Mouse (Mus musculus): ENCODE data around the gene Spg11.

GRCm38 (mm10) chr2:122132618-122133017, 14.4 kb upstream of the Spg11 start:
- TF ChIP-seq CTCF (IDR thresholded peaks at IDR 0.05; ENCODE audit: control insufficient read depth, insufficient read depth, low read length) (no peak), POLR2A (IDR thresholded peaks at IDR 0.05; ENCODE audit: borderline replicate concordance, control insufficient read depth, low read depth, low read length) (no peak)

All from bone marrow, adult 2 months (tissue).